Mouse (Mus musculus) skeletal muscle tissue, adult 2 months (tissue): ENCODE results near the gene Fam81a.

ENCODE experiments used
- DNase-seq: peaks from one replicate; pipeline ENCODE4 v3.0.0-alpha.2; 2012; ENCODE audit warnings: low read depth, low spot score

Fam81a gene

DNA sequence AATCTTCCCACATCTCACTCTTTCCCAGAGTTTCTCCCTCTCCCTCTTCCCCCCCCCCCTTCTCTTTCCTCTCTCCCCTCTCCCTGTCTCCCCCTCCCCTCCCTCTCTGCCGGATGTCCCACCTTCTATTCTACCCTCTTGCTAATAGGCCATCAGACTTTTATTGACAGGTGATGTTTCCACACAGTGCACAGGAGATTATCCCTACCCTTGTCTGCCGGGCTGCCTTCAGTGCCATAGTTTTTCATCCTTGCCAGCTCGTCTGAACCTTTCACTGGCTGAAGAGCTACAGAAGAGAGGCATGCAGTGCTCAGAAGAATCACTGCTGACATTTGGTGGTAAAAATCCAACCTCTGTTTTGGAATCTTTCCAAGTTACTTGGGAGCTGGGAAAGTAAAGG, 88.9 kb downstream of the Fam81a start:
- DNase-seq: no peak

DNA sequence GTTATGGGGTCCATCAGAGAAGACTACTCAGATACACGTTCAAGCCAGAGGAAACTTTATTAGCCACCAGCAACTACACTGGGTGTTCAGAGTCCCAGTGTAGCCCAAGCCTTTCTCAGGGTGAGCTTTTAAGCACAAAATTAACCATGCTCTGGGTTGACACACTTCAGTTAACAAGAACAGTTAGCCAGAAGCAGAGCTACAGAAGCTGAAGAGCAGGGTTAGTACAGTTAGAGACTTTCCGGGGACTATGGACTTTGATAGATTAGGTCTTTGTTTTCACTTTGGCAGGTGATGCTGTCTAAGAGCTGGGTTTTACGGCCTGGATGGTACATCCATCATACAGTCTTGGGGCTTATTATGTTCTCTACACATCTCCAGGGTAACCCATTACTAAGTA, 89.6 kb downstream of the Fam81a start:
- no peak for DNase-seq

DNA sequence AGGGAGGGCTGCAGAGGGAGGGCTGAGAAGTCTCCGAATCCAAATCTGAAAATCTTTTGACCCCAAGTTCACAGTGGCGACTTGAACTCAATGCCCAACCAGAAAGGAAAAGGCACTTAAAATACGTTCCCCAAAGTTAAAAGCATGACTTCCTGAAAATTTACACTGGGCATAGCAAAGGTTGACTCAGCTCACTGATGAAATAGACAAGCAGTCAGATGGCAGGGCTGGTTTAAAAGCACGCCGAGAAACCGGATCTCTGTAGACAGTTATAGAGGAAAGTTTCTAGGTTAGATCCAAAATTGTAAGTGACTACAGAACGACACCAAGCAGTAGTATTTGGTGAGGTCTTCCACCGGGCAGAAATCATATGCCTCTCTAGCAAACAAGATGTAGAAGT, 92.5 kb downstream of the Fam81a start:
- DNase-seq: no peak

DNA sequence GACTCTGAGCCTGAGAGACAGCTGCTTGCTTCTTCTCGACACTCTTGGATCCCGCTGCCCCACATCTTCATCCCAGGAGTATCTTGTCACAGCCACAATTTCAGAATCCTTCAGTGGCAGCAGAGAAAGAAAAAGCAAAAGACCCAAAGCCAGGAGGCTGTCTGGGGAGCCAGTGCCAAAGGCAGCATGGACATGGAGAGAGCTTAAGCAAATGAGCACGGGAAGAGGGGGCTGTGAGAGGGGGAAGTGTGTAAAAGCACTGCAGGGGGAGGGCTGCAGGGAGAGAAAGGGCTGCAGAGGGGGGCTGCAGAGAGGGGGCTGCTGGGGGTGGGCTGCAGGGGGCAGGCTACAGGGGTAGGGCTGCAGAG, 93.0 kb downstream of the Fam81a start:
- DNase-seq: no peak

DNA sequence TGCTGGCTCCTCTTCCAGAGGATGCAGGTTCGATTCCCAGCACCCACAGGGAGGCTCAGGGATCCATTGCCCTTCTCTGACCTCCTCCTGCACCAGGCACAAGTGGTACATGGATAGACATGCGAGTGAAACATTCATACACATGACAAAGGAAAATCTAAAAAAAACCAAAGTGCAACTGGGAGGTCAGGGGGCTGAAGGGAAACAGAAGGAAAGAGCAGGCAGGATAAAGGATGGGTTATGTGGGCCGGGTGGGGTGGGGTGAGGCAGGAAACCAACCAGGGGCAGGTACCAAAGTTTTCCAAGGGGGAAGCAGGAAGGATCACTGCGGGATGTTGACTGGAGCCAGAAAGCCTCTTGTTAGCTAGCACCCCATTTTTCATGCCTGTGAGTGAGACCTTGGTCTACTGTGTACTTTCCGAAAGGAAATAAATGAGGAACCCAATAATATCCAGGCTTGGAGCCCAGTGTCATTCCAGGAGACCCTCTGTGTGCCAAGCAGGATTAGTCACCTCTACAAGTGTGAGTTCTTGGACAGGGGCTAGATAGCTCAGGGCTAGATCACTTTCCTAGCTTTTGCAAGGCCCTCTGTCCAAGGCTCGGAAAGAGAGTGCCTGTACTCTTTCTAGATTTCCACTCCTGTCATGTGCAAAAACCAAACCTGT, 93.5 kb downstream of the Fam81a start:
- DNase-seq: peak; percentile 12

DNA sequence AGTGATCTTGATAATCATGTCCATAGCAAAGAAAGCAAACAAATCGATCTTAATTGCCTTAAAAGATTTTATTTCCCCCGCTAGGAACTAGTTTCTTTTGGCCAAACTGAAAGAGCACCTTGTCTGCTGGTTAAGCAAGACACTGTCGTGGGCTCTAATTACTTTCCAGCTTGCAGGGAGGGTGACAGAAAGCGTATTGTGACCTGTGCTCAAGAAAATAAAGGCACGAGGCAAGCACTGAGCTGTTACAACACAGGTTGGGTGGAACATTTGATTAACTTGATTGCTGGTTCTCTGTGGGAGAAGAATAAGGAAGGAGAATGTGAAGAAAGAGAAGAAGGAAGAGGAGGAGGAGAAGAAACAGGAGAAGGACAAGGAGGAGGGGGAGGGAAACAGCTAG, 94.1 kb downstream of the Fam81a start:
- no peak for DNase-seq

DNA sequence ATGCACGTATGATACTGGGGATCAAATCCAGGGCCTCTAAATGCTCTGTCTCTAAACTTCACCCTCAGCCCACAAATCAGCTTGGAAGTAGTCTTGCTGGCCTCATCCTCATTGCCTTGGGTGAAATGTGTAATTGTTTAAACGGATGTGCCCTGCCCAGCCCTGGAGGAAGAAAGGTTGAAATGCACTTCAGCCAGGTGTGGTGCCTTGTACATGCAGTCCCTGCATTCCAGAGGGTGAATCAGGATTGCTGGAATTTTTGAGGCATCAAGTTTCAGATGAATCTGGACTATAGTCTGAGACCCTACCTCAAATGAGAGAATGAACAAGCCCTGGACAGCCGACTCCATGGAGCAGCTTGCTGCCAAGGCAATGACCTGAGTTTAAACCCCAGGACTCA, 94.5 kb downstream of the Fam81a start:
- no peak for DNase-seq

DNA sequence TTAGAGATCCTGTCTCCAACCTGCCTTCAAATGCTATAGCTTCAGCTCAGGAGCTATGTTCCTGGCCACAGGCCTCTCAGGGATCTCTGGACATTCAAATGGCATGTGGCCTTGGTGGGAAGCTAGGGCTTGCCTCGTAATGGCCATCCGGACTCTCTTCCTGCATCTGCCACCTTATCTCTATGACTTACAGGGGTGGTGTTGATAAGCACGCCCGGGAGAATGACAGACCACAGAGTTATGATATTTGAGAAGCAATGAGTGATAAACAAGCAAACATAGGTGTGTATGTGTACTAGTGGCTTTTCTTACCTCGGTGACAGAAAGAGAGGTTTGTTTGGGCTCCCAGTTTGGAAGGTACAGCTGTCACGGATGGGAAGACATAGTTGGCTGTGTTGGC, 96.1 kb downstream of the Fam81a start:
- DNase-seq: no peak

DNA sequence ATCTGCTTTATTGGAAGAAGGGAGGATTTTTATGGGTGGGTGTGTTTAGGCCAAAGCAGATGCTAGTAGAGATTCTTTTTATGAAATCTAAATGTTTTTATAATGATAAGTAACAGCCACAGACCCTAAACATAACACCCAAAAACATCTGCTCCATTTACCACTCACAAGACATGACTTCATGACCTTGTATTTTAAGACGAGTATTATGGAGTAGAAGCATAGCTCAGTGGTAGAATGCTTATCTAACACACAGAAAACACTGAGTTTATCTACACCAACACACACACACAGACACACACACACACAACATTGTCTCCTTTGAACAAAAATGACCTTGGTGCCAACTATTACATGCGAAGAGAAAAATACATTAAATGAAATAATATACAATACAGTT, 97.5 kb downstream of the Fam81a start:
- no peak for DNase-seq

DNA sequence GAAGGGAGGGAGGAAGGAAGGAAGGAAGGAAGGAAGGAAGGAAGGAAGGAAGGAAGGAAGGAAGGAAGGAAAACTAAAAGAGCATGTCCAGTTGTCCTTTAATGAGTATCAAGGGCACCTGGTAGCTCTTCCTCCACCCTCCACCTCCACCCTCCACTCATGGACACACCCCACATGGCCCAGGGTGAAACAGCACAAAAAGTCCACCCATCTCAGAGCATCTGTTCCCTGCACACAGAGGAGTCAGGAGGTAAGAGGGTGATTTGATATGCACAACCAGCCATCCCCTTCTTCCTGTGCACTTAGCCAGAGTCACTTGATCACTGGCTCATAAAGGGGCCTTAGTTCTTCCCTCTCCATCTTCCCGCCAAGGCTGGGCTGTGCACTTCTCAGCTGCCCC, 99.4 kb downstream of the Fam81a start:
- no peak for DNase-seq

DNA sequence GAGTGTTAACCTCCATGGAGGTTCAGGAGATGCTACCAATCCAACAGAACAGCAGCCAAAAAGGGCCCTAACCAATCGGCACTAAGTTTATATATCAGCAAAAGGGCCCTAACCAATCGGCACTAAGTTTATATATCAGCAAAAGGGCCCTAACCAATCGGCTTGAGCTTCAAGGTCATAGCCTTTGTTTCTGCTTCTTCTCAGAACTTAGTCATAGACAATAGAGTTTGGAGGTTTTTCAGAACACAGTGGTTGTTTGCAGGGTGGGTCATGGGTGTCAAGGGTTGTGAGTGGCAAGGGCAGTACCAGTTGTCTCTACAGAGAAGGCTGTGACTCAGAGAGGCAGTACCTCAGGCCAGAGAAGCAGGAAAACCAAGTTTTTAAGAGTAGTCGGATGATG, 100.2 kb downstream of the Fam81a start:
- DNase-seq: no peak

DNA sequence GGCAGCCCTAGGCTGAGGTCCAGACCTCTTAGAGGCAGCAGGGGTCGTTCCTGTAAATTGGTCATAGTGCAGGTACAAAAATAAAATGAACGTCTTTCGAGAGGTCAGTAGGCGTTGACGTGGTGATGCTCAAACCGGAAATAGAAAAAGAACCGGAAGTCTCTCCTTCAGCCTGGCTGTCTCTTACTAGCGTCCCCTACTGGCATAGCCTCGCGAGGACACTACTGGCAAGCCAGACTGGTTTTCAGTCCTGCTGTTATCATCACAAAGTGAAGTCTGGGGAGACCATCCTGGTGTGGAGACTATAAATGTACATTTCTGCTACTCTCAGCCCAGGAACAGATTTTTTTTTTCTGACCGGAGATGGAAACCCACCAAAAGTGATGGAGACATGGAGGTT, 101.8 kb downstream of the Fam81a start:
- DNase-seq: no peak

DNA sequence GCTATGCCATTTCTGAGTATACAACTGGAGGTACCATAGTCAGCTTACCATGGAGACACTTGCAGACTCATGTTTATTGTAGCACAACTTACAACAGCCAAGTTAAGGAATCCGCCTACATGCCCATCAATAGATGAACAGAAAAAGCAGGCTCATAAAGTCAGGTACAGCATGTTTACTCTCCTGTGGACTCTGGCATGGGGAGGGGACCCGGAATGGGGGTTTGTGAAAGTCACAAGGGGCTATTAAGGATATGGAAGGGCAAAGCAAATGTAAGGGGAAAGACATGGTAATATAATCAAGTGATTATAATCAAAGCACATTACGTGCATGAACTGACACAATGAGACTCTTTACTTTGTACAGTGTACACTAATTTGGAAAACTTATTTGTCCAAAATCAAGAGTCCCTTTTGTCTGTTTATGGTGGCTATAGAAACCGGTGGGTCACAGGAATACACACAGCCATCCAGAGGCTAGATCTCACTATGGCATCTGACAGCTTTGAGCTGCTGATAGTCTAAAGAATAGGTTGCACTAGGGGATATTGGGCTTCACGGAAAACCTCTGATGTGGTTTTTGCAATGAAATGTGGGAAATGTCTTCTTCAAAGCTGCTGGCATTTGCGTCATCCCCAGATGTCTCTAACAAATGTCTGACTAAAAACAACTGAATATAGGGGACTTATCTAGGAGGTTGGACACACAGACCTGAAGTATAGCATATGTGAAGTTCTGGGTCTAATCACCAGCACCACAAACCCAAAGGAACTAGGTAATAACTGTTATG, 102.6 kb downstream of the Fam81a start:
- DNase-seq: no peak
